Mouse (Mus musculus): ENCODE data around the gene Cpz.

DNA sequence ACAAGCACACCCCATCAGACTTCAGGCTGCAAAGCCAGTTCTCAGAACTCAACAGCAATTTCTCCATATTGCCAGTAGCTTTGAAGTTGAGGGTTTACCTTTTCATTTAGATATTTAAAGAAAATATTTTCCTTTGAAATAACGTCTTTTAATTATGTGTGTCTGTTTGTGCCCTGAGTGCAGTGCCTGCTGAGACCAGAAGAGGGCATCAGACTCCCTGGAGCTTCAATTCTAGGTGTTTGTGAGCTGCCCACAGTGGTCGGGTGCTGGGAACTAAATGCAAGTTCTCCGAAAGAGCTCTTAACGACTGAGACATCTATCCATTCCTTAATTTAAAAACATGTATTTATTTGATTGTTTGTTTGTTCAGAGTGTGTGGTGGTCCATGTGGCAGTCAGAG, 65.7 kb downstream of the Cpz start:
- TF ChIP-seq CTCF (IDR thresholded peaks at IDR 0.05; ENCODE audit: control insufficient read depth, insufficient read depth, insufficient replicate concordance, low read depth, low read length) (peak; percentile 36; the same call in 1 of the 2 replicates), POLR2A (IDR thresholded peaks at IDR 0.05; ENCODE audit: control insufficient read depth, low read depth, low read length) (no peak)
